27 mouse cellular contexts compared by ENCODE assay signal in genomic region chr10:62221647-62222046, GRCm38 (mm10). TPM values are rescaled to one million over a fixed set of nuclear protein-coding genes. Genes with fewer than 3 reads are reported as not detected.
A peak's percentile ranks its signal among the peaks of the same experiment; 100 is the strongest.
DNase-seq lines count a peak whose midpoint lies in the region; ATAC-seq and TF ChIP-seq lines count a peak whose summit lies in the region.
"Had no signal": no experiment of that assay in that cellular context is flagged by ENCODE, and none has a peak within 500 bp of the region (broad histone marks: within the 10 kb centered on the region; RNA-seq: fewer than 3 reads in every experiment).

No protein-coding gene starts in this region.

- no peak for TF ChIP-seq CTCF in liver, embryonic 14.5 days (IDR thresholded peaks at IDR 0.05; ENCODE audit: low read depth)

- 57% methylated on average over 2 of the region's 2 CpGs for WGBS in lung, embryonic 16.5 days
- 53% methylated on average over 2 of the region's 2 CpGs for WGBS in intestine, embryonic 15.5 days
- 30% methylated on average over 2 of the region's 2 CpGs for WGBS in liver, embryonic 14.5 days (ENCODE audit: insufficient replicate concordance)
- WGBS in stomach, embryonic 15.5 days: 59% methylated on average over 2 of the region's 2 CpGs
- WGBS in hindbrain, embryonic 14.5 days: 96% methylated on average over 2 of the region's 2 CpGs

- ATAC-seq in lung, embryonic 16.5 days (ENCODE audit: low read depth): no peak
- peak; percentile 57 for ATAC-seq in intestine, embryonic 15.5 days
- ATAC-seq in liver, embryonic 14.5 days (ENCODE audit: insufficient read depth): peak; percentile 44; the same call in 1 of the 2 replicates
- ATAC-seq in stomach, embryonic 15.5 days (ENCODE audit: insufficient read depth, low FRiP score, low read depth): peak; percentile 24; the same call in 1 of the 2 replicates
- ATAC-seq in hindbrain, embryonic 14.5 days (ENCODE audit: low FRiP score): no peak
- ATAC-seq: forebrain, embryonic 14.5 days; hindbrain, embryonic 16.5 days had no signal

- no peak overlapping the region for H3K4me2 ChIP-seq in lung, embryonic 16.5 days (ENCODE audit: low read depth, low read length)
- peak overlapping the region; percentile 44 for H3K4me2 ChIP-seq in intestine, embryonic 15.5 days (replicated peaks)
- peak overlapping the region; percentile 35 for H3K4me2 ChIP-seq in liver, embryonic 14.5 days (ENCODE audit: low read depth)
- 0 out of 2 replicates have a peak overlapping the region, but pooled peaks have one; percentile 3 for H3K4me2 ChIP-seq in stomach, embryonic 15.5 days
- no peak overlapping the region for H3K4me2 ChIP-seq in hindbrain, embryonic 14.5 days (replicated peaks)
- H3K4me2 ChIP-seq: embryonic facial prominence, embryonic 13.5 days; neural tube, embryonic 13.5 days had no signal

- peak overlapping the region; percentile 70 for H3K27ac ChIP-seq in lung, embryonic 16.5 days (ENCODE audit: low read length)
- peak overlapping the region; percentile 86 for H3K27ac ChIP-seq in intestine, embryonic 15.5 days
- no peak overlapping the region for H3K27ac ChIP-seq in liver, embryonic 14.5 days
- H3K27ac ChIP-seq in stomach, embryonic 15.5 days: peak overlapping the region; percentile 87
- H3K27ac ChIP-seq in hindbrain, embryonic 14.5 days: no peak overlapping the region
- H3K27ac ChIP-seq: embryonic facial prominence, embryonic 13.5 days; heart, embryonic 10.5 days; neural tube, embryonic 13.5 days had no signal

- DNase-seq in lung, postnatal 25 days (ENCODE audit: low spot score): no peak
- no peak for DNase-seq in liver, embryonic 14.5 days (ENCODE audit: low read depth in 3 of 3, low spot score in 3 of 3)
- DNase-seq in left cerebral cortex, adult 18-20 months (ENCODE audit: low spot score in 2 of 2): no peak
- DNase-seq in hindbrain, embryonic 14.5 days (ENCODE audit: low spot score): no peak
- DNase-seq in left cerebral cortex, adult 11 months (ENCODE audit: low spot score): no peak
- DNase-seq: adrenal gland, adult 2 months; B cell, adult 2 months; cerebellum, adult 18-20 months; cerebellum, postnatal 25 days; heart, postnatal 4 days; midbrain, embryonic 14.5 days; retina, postnatal 1 day; right cerebral cortex, postnatal 25 days had no signal

- TF ChIP-seq EP300 in liver, embryonic 14.5 days (IDR thresholded peaks at IDR 0.05; ENCODE audit: low read depth): no peak

- no peaks in the 10 kb centered on the region for H3K36me3 ChIP-seq in lung, embryonic 16.5 days (ENCODE audit: control insufficient read depth, insufficient read depth, low read length)
- H3K36me3 ChIP-seq in intestine, embryonic 15.5 days: no peaks in the 10 kb centered on the region
- H3K36me3 ChIP-seq in liver, embryonic 14.5 days (replicated peaks; ENCODE audit: control insufficient read depth, insufficient read depth, low read depth): no peaks in the 10 kb centered on the region
- no peaks in the 10 kb centered on the region for H3K36me3 ChIP-seq in stomach, embryonic 15.5 days
- no peaks in the 10 kb centered on the region for H3K36me3 ChIP-seq in hindbrain, embryonic 14.5 days (replicated peaks; ENCODE audit: control insufficient read depth, insufficient read depth)
- H3K36me3 ChIP-seq: embryonic facial prominence, embryonic 13.5 days; G1E; heart, embryonic 10.5 days; neural tube, embryonic 13.5 days had no signal

- peaks cover 44% of the 10 kb centered on the region for H3K4me1 ChIP-seq in lung, embryonic 16.5 days (replicated peaks; ENCODE audit: control insufficient read depth, insufficient read depth, low read length)
- peaks cover 41% of the 10 kb centered on the region for H3K4me1 ChIP-seq in intestine, embryonic 15.5 days (replicated peaks)
- H3K4me1 ChIP-seq in liver, embryonic 14.5 days (replicated peaks; ENCODE audit: control insufficient read depth in 2 of 2, insufficient read depth in 2 of 2, low read length in 1 of 2): peaks cover 30 to 40% of the 10 kb centered on the region in 2 experiments
- H3K4me1 ChIP-seq in stomach, embryonic 15.5 days: peaks cover 26% of the 10 kb centered on the region
- H3K4me1 ChIP-seq in hindbrain, embryonic 14.5 days (replicated peaks; ENCODE audit: control insufficient read depth, insufficient read depth, low read length): no peaks in the 10 kb centered on the region

- no peaks in the 10 kb centered on the region for H3K27me3 ChIP-seq in lung, embryonic 16.5 days (ENCODE audit: control insufficient read depth, insufficient read depth, low read depth, low read length)
- H3K27me3 ChIP-seq in intestine, embryonic 15.5 days (replicated peaks): no peaks in the 10 kb centered on the region
- H3K27me3 ChIP-seq in liver, embryonic 14.5 days (ENCODE audit: control insufficient read depth, insufficient read depth, low read length): no peaks in the 10 kb centered on the region
- no peaks in the 10 kb centered on the region for H3K27me3 ChIP-seq in stomach, embryonic 15.5 days (replicated peaks)
- H3K27me3 ChIP-seq in hindbrain, embryonic 14.5 days (ENCODE audit: control insufficient read depth, insufficient read depth, low read length): no peaks in the 10 kb centered on the region
- H3K27me3 ChIP-seq: embryonic facial prominence, embryonic 13.5 days; neural tube, embryonic 13.5 days had no signal

- no peak overlapping the region for H3K9ac ChIP-seq in lung, embryonic 16.5 days (ENCODE audit: low read length)
- no peak overlapping the region for H3K9ac ChIP-seq in intestine, embryonic 15.5 days
- H3K9ac ChIP-seq in liver, embryonic 14.5 days (replicated peaks): no peak overlapping the region; the same call in 1 of the 2 replicates
- H3K9ac ChIP-seq in stomach, embryonic 15.5 days: no peak overlapping the region
- no peak overlapping the region for H3K9ac ChIP-seq in hindbrain, embryonic 14.5 days
- H3K9ac ChIP-seq: embryonic facial prominence, embryonic 13.5 days; neural tube, embryonic 13.5 days had no signal

- H3K4me3 ChIP-seq in lung, embryonic 16.5 days (ENCODE audit: low read length): no peak overlapping the region
- no peak overlapping the region for H3K4me3 ChIP-seq in intestine, embryonic 15.5 days (replicated peaks)
- no peak overlapping the region for H3K4me3 ChIP-seq in liver, embryonic 14.5 days (ENCODE audit: insufficient read depth in 1 of 2, low read depth in 2 of 2, low read length in 2 of 2)
- H3K4me3 ChIP-seq in stomach, embryonic 15.5 days (replicated peaks): no peak overlapping the region
- H3K4me3 ChIP-seq in hindbrain, embryonic 14.5 days (replicated peaks; ENCODE audit: low read length): no peak overlapping the region
- H3K4me3 ChIP-seq: embryonic facial prominence, embryonic 13.5 days; erythroblast, embryonic 14.5 days; heart, embryonic 10.5 days; neural tube, embryonic 13.5 days had no signal

- H3K9me3 ChIP-seq in lung, embryonic 16.5 days (ENCODE audit: control insufficient read depth, low read length): no peaks in the 10 kb centered on the region
- no peaks in the 10 kb centered on the region for H3K9me3 ChIP-seq in intestine, embryonic 15.5 days
- H3K9me3 ChIP-seq in liver, embryonic 14.5 days (ENCODE audit: control insufficient read depth, low read length): no peaks in the 10 kb centered on the region
- no peaks in the 10 kb centered on the region for H3K9me3 ChIP-seq in stomach, embryonic 15.5 days
- no peaks in the 10 kb centered on the region for H3K9me3 ChIP-seq in hindbrain, embryonic 14.5 days (ENCODE audit: control insufficient read depth, low read length)
- H3K9me3 ChIP-seq: embryonic facial prominence, embryonic 13.5 days; G1E; heart, embryonic 10.5 days; neural tube, embryonic 13.5 days had no signal

RNA-seq across cellular contexts. Expression of gene Tspan15, which starts 9.4 kb away (rescaled TPM):
- 96.1 and 116 TPM in 2 replicates for polyA plus RNA-seq in lung, embryonic 16.5 days (2015; fragmentation: Nextera tagmentation; extraction: Ambion mirVana)
- polyA plus RNA-seq in intestine, embryonic 15.5 days (2015; fragmentation: Nextera tagmentation; extraction: Ambion mirVana): 57.0 and 66.9 TPM in 2 replicates
- polyA plus RNA-seq in liver, embryonic 14.5 days (2012; rRNA removed): 7.3 and 11.0 TPM in 2 replicates
- 7.3 and 9.8 TPM in 2 replicates for polyA plus RNA-seq in liver, embryonic 14.5 days (2014; fragmentation: Nextera tagmentation; extraction: Ambion mirVana)
- 57.6 and 58.4 TPM in 2 replicates for polyA plus RNA-seq in stomach, embryonic 15.5 days (2015; fragmentation: Nextera tagmentation; extraction: Ambion mirVana)
- total RNA-seq in left cerebral cortex, adult 18-20 months (2021): 1 to 10 TPM; 8.3 to 9.0 TPM
- 14.5 and 14.6 TPM in 2 replicates for polyA plus RNA-seq in hindbrain, embryonic 14.5 days (2014; fragmentation: Nextera tagmentation; extraction: Ambion mirVana)
- total RNA-seq: granulocyte monocyte progenitor cell, adult 5-6 weeks had no signal

RNA-seq across cellular contexts. Expression of gene Tacr2, which starts 30.6 kb away (rescaled TPM):
- polyA plus RNA-seq in lung, embryonic 16.5 days (2015; fragmentation: Nextera tagmentation; extraction: Ambion mirVana): 0.72 and 0.87 TPM in 2 replicates
- polyA plus RNA-seq in intestine, embryonic 15.5 days (2015; fragmentation: Nextera tagmentation; extraction: Ambion mirVana): 0.44 and 0.72 TPM in 2 replicates
- polyA plus RNA-seq in liver, embryonic 14.5 days (2012; rRNA removed): not detected in 2 replicates
- polyA plus RNA-seq in liver, embryonic 14.5 days (2014; fragmentation: Nextera tagmentation; extraction: Ambion mirVana): not detected in 2 replicates
- polyA plus RNA-seq in stomach, embryonic 15.5 days (2015; fragmentation: Nextera tagmentation; extraction: Ambion mirVana): 0.62 and 0.64 TPM in 2 replicates
- total RNA-seq in left cerebral cortex, adult 18-20 months (2021): under 1 TPM; 0.23 to 0.30 TPM
- polyA plus RNA-seq in hindbrain, embryonic 14.5 days (2014; fragmentation: Nextera tagmentation; extraction: Ambion mirVana): 0.12 and 0.19 TPM in 2 replicates
- total RNA-seq: gastrocnemius, adult 8-10 months; granulocyte monocyte progenitor cell, adult 5-6 weeks; heart, postnatal 4 days; megakaryocyte-erythroid progenitor cell, adult 5-6 weeks had no signal
- polyA plus RNA-seq: embryonic facial prominence, embryonic 13.5 days; erythroblast, embryonic 14.5 days; forebrain, embryonic 14.5 days; G1E; heart, embryonic 10.5 days; hindbrain, embryonic 16.5 days; limb, embryonic 11.5 days; midbrain, embryonic 14.5 days had no signal

Comparison
In these comparisons a context has a peak if more than half of its experiments do, and no peak if none do; other contexts are left out.
1. ATAC-seq: peak in intestine, embryonic 15.5 days (single experiment), liver, embryonic 14.5 days (single experiment) and stomach, embryonic 15.5 days (single experiment); none in lung, embryonic 16.5 days (single experiment) and hindbrain, embryonic 14.5 days (single experiment).
2. H3K27ac ChIP-seq: peak in lung, embryonic 16.5 days (single experiment), intestine, embryonic 15.5 days (single experiment) and stomach, embryonic 15.5 days (single experiment); none in liver, embryonic 14.5 days (single experiment) and hindbrain, embryonic 14.5 days (single experiment).
3. H3K4me2 ChIP-seq: peak in intestine, embryonic 15.5 days (single experiment), liver, embryonic 14.5 days (single experiment) and stomach, embryonic 15.5 days (single experiment); none in lung, embryonic 16.5 days (single experiment) and hindbrain, embryonic 14.5 days (single experiment).